Mouse (Mus musculus): ENCODE data around the gene Dleu7.

The Dleu7 gene

GRCm38 (mm10) chr14:62288731-62289130, 4.1 kb downstream of the Dleu7 start:
- in situ Hi-C loops (cut with MseI, MboI), result no loop called here

- in situ Hi-C loops (cut with MseI, MboI), result no loop called here
These were observed 9.9 kb downstream of the Dleu7 start for GRCm38 (mm10) chr14:62282974-62283373.

DNA sequence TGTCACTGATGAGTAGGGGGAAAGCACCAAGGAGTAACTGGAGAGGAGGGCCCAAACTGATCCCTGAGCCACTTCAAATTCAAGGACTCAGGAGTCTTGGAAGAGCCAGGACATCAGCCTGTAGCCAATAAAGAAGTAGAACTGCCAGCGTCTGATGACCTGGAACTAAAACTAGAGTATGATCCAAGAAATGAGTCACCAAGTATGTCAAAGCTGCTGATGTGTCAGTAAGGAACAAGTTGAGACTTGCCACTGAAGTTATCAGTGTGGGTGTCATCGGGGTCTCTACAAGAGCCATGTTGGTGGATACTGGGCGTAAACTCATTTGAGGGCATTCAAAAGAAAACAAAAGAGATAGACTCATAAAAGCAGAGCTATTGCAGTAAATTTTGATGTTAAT, 19.2 kb downstream of the Dleu7 start:
- in situ Hi-C loops (cut with MseI, MboI), result no loop called here

DNA sequence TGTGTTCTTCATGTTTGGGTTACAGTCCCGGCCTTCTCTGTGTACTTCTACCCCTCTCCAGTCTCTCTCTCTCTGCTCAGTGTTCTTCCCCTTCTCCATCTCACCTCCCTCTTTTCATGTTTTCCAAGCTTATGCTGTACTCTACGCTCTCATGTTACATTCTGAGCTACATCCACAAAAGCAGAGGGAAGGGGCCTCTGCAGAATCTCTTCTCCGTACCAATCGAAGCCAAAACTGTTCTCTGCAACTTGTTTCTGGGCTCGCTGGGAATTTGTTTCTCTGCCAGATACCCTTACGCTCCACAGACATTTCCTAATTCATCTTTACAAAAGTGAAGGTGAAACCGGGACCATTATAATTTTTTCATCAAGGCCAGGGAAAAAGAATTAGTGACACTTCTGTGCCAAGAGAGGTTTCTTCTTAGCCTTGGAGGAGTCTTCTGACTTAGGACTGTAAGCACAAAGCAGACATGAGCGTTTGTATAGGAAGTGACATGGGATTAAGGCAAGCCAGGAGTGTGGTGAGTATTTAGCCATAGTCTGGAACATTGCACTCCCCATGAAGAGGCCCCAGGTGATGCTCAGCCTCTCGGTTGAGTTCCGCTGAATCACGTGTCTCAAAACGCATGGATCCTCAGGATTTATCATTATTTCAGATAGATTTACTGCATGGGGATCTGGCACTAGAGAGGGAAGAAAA, 22.0 kb downstream of the Dleu7 start:
- in situ Hi-C loops (cut with MseI, MboI), result no loop called here

GRCm38 (mm10) chr14:62258978-62259536, 33.8 kb downstream of the Dleu7 start:
- in situ Hi-C loops (cut with MseI, MboI), result loop anchor here in 1 of 2 experiments (5.0 kb wide), 1 partner anchor 198 kb away; the partner anchor contains the start of gene Gucy1b2

GRCm38 (mm10) chr14:62258125-62258524, 34.7 kb downstream of the Dleu7 start:
- in situ Hi-C loops (cut with MseI, MboI), result loop anchor here in 1 of 2 experiments (5.0 kb wide), 1 partner anchor 199 kb away; the partner anchor contains the start of gene Gucy1b2

- in situ Hi-C loops (cut with MseI, MboI), result loop anchor here in 1 of 2 experiments (5.0 kb wide), 1 partner anchor 201 kb away; the partner anchor contains the start of gene Gucy1b2
These were observed 36.8 kb downstream of the Dleu7 start for GRCm38 (mm10) chr14:62256066-62256465.

GRCm38 (mm10) chr14:62254371-62254770, 38.5 kb downstream of the Dleu7 start:
- in situ Hi-C loops (cut with MseI, MboI), result no loop called here

GRCm38 (mm10) chr14:62251999-62252398, 40.8 kb downstream of the Dleu7 start:
- in situ Hi-C loops (cut with MseI, MboI), result no loop called here

DNA sequence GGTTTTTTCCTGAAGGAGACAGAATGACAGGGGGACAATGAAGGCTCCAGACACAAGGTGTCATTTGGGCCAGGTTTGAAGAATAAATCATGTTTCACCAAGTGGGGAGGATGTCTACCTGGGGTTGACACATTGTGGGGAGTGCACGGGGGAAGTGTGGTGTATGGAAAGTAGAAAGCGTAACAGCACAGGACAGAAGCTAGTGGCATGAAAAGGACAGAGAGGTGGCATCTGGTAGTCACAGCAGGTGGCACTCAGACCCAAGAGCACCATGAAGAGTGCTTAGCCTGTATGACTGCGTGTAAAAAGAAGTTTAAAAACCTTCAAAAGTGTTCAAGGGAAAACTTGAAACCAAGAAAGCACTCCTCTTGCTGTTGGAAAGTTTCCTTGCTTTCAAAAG, 42.8 kb downstream of the Dleu7 start:
- in situ Hi-C loops (cut with MseI, MboI), result no loop called here

GRCm38 (mm10) chr14:62249251-62249650, 43.6 kb downstream of the Dleu7 start:
- in situ Hi-C loops (cut with MseI, MboI), result no loop called here

GRCm38 (mm10) chr14:62248796-62249195, 44.1 kb downstream of the Dleu7 start:
- in situ Hi-C loops (cut with MseI, MboI), result no loop called here

DNA sequence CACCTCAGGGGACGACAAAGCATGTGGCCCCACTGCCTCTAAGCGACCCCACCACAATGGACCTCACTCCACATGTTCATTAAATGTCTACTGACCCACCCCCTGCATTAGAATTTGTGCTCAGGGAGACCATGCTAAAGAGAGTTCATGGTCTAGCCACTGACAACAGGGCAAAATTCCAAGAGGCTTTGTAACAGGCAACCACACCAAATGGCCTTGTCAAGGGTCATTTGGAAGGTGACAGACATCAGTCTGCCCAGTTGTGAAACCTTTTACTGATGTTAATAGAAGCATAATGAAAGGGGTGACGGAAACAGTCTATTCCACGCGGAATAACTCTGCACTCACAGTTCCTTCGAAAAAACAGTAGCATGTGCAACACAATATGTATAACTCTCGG, 44.5 kb downstream of the Dleu7 start:
- in situ Hi-C loops (cut with MseI, MboI), result no loop called here

GRCm38 (mm10) chr14:62245557-62245956, 47.3 kb downstream of the Dleu7 start:
- in situ Hi-C loops (cut with MseI, MboI), result no loop called here

- in situ Hi-C loops (cut with MseI, MboI), result no loop called here
These were observed 49.3 kb downstream of the Dleu7 start for GRCm38 (mm10) chr14:62243530-62243929.

DNA sequence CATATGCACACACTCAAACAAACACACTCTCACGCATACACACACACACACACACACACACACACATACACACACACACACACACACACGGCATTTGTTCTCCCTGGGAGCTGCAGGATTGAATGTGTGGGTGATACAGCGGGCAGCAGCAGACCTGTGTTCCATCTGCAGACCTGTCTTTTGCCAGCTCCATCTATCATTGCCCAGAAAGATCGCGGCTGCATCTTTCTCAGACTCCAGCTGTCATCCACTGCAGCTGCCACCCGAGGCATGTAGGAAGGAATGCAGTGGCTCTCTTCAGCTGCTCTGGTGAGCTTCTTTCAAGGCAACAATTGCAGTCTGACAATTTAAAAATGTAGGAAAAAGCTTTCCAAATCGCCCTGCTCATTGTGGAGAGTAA, 56.9 kb downstream of the Dleu7 start:
- in situ Hi-C loops (cut with MseI, MboI), result no loop called here

DNA sequence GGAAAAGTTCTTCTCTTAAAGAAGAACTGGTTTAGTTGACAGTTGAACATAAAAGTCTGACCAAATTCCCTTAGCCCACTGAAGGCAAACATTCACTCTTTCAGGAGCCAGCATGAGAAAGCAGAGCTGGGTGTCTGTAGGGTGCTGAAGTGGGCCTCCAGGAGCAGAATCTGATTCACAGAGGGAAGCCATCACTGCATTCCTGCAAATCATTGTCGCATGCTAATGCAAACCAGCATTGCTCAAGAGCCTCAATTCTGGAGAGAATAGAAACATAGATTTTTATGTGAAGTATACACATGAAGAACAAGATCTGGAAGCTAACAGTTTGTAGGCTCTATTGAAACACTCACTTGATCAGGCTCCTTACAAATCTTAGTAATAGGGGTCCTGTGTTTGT, 57.6 kb downstream of the Dleu7 start:
- in situ Hi-C loops (cut with MseI, MboI), result no loop called here

DNA sequence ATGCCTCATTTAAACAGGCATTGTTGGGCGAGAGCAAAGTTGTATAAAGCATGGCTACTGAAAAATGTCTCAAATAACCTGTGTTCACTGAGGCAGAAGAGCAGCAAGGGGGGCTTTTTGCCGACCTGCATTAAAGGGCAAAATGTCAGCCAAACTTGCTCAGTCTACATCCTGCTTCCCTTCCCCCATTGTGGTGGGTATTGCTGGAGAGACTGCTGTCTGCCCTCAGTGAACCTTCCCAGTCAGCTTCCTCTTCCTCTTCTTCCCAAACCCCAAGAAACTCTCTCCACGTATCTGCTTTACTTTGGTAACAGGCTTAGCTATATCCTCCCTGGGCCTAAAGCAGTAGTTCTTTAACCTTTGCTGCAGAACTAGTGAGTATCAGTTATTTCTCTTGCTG, 61.9 kb downstream of the Dleu7 start:
- in situ Hi-C loops (cut with MseI, MboI), result no loop called here

DNA sequence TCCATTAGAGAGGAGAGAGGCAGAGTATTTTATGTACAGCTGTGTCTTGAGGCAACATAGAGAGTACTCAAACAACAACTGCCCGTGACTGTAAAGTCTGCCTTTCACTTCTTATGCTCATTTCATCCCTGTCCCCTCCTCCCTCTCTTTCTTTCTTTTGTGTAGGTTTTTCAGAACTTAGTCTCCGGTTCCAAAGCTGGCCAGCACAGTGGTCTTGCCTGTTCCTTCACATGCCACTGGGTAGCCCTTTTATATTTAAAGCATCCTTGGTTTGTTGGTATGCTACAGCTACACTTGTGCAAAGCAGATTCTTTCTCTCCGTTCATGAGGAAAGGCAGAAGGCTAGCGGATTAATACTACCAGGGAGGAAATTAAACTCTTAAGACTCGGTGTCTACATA, 65.7 kb downstream of the Dleu7 start:
- in situ Hi-C loops (cut with MseI, MboI), result no loop called here

GRCm38 (mm10) chr14:62226576-62227047, 66.2 kb downstream of the Dleu7 start:
- in situ Hi-C loops (cut with MseI, MboI), result no loop called here
